Mouse (Mus musculus) thymus, postnatal 25 days (tissue): ENCODE data around the gene Slc9a3r2.

Experiments
- DNase-seq: peaks from one replicate; pipeline ENCODE4 v3.0.0; 2022

Gene Slc9a3r2

DNA sequence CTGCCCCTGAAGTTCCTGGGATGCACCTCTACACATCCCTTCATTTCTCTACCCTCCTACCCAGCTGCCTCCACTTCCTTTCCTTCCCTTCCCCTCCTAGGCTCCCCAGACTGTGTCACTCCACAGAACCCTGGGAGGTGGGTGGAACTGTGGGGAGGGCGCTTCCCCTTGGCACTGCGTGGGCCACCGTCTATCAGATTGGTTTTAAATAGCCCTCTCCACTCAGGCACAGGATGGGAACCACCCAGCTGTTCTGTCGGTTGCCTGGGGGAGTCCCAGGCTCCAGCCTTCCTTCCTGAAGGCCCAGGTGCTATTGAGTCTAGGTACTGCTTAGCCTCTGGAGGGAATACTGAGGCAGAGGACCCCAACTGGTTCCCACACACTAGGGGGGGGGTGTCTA is 15.1 kb downstream of the Slc9a3r2 start:
- DNase-seq, result no peak

DNA sequence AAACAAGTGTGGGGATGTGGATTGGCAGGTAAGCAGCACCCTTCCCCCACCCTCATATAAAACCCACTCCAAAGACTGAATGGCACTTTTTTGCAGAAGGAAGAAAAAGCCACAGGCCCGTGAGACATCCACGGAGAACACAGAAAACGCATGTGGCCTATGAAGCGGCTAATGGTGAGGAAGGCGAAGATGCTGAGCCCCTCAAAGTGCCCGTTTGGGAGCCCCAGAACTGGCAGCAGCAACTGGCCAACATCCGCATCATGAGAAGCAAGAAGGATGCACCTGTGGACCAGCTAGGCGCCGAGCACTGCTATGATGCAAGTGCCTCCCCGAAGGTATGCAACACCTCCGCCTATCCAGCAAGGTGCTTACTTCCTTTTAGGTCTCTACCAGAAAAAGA is 16.3 kb downstream of the Slc9a3r2 start:
- DNase-seq, result no peak

DNA sequence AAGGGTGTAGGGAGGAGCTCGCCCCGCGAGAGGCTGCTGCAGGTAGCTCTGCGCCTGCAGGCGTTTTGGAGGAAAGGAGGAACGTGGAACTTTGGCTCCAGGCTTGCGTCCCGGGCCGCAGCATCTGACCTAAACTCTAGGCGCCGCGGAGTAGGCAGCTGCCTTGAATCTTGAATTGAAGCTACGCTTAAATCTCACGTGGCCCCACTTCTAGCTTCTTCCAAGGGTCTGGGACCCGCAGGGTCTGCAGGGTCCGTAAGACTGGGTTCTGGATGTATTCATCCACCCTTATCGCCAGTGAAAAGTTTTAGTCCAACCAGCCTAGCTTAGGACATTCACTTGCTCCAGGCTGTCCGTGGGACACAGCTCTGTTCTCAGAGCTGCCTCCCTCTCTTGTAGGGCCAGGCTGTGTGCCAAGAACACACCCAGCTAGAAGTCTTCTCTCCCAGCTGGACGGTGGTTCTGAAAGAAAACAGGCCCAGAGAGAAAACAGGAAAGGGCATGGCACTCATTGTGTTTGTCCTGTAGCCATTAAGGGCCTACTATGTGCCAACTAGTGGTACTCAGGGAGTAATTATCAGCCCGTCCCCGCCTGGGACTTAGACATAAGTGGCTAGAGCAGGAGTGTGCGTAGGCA is 17.2 kb downstream of the Slc9a3r2 start:
- no peak for DNase-seq

DNA sequence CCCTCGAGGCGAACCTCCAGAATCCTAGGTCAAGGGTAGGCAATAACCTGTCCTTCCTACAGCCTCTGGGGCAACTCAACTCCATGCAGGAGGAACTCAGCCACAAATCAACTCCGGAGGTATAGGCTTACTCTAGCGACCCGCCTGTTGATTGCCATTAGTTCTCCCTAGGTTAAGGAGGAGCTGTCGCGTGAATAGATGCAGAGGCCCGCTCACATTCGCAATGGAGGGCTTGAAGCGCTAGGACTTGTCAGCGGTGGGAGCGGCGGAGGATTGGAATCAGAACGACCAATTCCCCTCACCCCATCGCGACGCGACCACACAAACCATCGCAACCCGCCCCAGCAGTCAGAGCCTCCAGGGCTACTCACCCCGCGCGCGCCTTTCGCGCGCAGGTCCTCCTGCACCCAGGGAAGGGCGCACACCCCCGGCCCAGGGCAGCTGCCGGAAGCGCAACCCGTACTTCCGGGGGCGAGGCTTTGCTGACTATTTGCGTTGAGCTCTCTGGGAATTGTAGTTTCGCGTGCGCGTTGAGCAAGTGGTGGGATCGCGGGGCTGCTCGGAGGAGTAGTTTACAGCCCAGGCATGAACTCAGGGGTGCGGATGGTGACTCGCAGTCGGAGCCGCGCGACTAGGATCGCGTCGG is 17.8 kb downstream of the Slc9a3r2 start, which contains the start of the genes Tsc2 and Nthl1:
Tsc2 (minus strand) TSS at position 464 of the 646 bp plus-strand sequence.
Nthl1 (plus strand) TSS at position 514 of the 646 bp plus-strand sequence.
- peak; percentile 89 for DNase-seq

DNA sequence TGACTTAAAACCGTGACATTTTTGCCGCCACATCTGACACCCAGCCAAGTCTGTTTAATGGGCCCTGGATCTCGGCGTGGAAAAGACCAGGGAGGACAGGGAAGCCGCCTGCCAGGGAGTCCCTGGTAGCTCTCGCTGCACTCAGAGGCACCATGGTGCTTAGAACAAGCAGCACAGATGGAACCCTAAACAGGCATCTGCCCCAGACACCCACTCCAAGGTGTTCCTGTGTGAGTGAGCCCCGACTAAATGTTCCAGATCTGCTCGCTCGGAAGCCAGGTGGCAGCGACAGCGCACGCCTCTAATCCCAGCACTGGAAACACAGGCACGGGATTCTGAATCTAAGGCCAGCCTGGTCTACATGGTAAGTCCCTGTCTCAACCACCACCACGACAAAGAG is 20.1 kb downstream of the Slc9a3r2 start:
- DNase-seq, result no peak

DNA sequence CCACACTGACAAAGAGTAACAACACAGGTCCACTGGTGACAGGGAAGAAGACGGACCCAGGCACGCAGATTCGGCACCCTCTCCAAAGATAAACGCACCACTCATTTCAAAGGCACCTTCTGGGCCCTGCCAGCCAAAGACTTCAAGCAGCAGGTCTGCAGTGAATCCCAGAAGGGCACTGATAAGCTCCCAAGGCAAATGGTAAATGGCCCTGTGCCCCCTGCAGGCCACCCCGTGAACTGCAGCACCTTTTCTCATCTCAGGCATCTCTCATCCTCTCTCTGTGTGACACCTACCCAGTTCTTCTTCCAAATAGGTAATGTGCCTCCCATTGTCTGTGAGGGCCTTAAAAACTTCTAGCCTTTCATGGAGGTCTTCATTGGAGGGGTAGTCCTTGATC is 21.5 kb downstream of the Slc9a3r2 start:
- DNase-seq, result peak; percentile 77

DNA sequence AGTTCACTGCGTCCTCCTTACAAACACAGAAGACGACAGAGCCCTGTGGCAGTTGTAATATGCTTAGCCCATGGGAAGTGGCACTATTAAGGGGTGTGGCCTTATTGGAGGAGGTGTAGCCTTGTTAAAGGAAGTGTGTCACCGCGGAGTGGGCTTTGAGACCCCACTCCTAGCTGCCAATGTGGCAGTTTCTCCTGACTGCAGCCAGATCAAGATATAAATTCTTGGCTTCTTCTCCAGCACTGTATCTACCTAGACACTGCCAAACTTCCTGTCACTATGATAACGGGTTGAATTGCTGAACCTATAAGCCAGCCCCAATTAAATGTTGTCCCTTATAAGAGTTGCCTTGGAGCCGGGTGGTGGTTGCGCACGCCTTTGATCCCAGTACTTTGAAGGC is 24.7 kb downstream of the Slc9a3r2 start:
- DNase-seq, result no peak

DNA sequence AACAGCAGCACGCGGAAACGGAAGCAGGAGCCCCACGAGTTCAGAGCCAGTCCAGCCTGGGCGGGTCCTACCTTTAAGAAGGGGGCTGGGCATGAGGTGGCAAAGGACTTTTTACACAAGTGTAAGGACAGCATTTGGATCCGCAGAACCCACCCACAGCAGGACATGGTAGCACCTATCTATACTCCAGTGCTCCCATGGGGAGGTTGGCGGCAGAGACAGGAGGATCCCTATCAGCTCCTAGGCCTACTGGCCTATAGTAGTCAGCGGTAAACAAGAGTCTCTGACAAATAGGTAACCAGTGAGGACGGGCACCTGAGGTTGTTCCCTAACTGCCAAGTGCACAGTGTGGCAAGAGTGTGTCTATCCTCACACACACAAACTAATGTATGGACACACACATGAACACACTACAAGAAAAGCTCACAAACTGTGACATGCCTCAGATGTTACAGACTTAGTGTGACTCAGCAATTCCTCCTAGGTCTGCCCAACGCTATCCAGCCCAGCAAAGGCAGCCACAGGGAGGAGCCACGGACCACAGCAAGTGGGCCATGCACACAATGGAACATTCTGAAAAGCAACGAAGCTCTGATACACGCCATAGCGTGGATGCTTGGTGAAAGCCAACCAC is 32.4 kb downstream of the Slc9a3r2 start:
- no peak for DNase-seq

DNA sequence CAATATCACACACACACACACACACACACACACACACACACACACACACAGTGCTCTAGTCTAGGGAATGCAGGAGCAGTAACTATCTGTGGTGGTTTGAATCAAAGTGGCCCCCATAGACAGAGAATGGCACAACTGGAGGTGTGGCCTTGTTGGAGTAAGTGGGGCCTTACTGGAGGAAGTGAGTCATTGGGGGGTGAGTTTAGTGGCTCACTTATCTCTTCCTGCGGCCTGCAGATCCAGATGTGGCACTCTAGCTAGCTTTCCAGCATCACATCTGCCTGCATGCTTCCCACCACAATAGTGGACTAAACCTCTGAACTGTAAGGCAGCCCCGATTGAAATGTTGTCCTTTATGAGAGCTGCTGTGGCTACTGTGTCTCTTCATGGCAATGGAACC is 39.4 kb downstream of the Slc9a3r2 start:
- DNase-seq, result no peak

DNA sequence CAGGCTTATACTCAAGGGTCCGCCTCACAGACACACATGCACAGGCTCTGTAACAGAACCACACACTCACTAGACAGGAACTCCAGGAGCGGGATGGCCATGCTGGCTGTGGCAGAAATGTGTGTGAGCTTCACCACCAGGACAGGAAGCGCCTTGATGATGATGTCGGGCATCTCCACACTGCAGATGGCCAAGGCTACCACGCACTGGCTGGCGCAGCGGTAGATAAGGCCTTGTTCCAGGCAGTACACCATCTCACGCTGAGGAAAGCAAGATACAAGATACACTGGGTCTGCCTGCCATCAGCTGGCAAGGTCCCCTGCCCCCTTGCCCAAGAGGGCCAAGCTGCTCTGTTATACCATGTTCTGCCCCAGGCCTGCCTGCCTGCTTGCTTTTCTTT is 41.3 kb downstream of the Slc9a3r2 start:
- DNase-seq, result no peak

DNA sequence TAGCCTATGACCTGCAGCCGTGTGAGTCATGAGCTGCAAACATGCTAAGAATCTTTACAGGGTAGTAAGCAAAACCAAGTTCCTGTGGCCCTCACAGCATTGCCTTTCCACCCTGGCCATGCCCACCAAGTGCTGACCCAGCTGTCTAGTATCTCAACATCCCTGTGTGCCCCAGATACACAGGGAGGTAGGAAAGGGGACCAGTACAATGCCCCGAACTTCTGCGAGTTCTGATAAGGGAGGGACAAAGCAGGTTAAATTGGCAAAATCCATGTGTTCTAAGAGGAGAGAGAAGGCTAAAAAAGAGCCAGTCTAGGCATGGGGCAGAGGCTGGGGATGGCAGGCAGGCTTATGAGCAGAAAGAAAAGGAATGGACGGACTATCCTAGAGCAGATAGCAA is 41.8 kb downstream of the Slc9a3r2 start:
- DNase-seq, result no peak

DNA sequence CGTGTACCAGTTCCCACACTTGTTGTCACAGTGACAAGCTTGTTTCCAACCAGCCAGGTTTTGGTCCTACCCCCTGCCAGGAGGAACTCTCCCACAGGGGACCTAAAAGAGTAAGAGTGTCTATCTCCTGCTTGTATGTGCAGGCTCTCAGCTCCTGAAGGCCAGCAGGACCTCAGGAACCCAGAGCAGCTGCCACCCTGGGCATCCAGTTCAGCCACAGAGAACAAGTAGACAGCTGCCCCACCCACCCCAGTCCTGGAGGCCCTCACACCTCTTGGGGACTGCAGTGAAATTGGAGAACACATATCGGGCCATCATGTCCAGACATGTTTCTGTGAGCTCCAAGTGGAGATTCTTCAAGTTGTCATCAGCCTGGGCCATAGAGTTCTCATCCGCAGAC is 45.6 kb downstream of the Slc9a3r2 start:
- no peak for DNase-seq

DNA sequence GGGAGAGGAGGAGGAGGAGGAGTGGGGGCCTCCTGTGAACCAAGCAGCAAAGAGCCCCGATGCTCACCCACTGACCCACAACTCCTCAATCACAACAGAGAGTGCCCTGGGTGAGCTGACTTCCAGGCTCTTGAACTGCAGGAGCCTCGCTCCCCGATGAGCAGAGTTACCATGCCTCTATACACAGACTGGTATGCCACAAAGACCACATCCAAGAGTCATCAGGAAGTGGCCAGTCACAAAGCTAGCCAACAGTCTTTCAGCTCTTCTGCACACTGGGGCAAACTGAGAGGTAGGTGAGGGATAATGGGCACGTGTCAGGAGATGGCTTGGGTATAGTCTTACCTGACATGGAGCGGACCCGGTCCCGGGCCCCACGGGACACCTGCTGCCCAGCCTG is 46.2 kb downstream of the Slc9a3r2 start:
- no peak for DNase-seq

DNA sequence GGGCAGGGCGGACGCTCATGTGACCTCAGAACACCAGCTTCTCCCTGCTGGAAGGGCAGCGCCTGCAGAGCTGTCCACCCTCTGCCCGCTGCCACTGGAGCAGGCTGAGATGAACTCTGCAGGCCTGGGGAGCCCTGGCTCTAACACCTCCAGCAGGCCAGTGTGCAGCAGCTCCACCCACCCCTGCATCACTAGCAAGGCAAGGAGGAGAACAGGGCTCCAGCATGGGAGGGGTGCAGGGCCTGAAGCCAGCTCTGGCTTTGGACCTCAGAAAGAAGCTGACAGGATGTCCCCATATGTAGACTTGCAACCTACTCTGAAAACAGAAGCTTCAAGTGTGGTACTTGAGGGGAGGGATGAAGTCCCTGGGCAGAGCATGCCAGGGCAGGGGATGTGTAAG is 49.6 kb downstream of the Slc9a3r2 start:
- no peak for DNase-seq

DNA sequence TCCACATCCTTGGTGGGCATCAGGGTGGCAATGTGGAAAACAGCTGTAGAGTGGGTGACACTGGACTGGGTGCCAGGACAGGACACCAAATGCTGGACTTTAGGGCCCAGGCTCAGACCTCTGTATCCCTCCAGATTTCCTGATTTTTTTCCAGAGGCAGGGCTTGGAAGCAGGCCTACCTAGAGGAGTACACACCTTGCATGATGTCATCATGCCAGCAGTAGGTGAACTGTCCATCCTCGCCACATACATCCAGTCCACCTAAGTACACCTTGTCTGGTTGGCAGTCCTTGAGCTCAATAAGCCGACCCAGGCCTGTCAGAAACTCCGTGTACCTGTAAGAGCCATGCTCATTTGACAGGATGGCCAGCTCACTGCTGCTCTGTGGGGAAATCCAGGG is 52.1 kb downstream of the Slc9a3r2 start:
- DNase-seq, result no peak

DNA sequence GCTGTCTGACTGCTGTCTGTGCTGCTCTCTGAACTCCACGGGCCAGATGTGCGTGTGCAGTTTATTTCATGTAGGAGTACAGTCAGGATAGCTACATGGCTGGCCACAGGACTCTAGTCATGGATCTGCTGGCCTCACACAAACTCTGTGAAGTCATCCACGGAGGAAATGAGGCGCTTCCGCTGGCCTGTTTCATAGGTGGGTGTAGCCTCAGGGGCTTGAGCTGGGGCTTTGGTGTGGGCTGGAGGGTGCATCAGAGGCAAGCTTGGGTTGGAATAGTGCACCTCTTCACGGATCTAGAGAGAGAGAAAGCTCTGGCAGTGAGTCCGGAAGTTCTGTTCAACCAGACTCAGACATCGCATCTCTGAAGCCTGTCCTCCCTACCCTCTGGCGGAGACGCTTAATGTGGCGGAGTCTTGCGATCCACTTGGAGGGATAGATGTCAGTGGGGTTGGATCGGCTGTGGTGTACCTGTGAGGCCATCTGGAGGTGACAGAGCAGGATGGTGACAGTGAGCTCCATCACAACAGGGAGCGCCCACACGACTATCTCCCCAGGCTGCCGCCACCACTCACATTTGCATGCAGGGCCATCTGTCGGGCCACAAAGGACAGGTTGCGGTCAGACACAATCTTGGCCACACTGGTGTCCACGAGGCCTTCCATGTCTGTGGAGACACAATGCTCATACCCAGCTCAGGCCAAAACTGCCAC is 53.5 kb downstream of the Slc9a3r2 start:
- no peak for DNase-seq

DNA sequence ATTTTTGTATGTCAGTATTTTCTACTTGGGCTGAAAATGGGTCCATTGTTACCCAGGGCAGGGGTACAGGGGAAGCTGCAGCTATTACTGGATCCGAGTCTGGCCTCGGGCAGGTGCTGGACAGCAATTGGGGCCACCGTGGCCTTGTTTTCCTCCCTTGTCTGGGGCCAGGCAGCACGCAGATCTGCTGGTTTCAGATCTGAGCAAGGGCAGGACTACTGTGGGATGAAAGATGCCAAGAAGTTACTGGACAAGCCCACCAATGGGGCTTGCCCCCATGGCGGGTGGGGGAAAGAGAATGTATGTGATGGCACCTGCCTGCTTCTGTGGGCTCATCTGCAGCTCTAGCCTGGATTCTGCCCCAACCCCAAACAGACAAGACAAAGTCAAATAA is 54.1 kb downstream of the Slc9a3r2 start:
- DNase-seq, result no peak

DNA sequence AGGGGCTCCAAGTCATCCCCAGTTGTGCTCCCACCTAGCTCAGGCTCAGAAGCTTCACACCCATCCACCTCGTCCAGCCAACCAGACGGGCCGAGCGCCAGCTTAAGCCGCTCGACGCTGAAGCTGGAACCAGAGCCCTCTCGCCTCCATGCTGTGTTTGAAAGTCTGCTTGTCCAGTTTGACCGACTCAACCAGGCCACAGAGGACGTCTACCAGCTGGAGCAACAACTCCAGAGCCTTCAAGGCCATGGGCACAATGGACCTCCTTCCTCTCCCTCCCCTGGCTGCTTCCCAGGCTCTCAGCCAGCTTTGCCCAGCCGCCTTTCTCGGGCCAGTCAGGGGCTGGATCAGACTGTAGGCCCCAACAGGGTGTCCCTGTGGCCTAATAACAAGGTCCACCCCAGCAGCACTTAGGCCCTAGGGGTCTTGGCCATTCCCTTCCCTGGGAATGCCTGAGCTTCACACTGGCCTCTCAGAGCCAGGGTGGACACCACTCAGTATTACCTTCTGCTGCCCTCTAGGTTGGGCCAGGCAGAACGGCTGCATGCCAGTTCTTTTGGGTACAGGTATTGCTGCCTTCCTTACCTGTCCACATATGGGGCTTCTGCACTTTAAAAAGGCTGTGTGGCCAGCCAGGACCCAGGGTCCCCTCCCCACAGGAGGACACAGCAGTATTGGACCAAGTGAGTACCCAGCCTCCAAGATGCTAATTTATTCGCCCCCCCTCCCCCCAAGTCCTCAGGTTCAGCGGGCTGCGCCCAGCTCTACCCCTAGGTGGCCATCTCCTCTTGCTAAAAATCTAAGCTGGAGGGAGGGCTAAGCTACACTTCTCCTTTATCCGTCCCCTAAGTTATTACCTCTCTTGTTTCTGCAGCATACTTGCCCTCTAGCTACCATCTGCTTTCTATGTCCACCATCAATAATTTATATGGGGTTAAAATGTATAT is 54.7 kb downstream of the Slc9a3r2 start:
- no peak for DNase-seq

DNA sequence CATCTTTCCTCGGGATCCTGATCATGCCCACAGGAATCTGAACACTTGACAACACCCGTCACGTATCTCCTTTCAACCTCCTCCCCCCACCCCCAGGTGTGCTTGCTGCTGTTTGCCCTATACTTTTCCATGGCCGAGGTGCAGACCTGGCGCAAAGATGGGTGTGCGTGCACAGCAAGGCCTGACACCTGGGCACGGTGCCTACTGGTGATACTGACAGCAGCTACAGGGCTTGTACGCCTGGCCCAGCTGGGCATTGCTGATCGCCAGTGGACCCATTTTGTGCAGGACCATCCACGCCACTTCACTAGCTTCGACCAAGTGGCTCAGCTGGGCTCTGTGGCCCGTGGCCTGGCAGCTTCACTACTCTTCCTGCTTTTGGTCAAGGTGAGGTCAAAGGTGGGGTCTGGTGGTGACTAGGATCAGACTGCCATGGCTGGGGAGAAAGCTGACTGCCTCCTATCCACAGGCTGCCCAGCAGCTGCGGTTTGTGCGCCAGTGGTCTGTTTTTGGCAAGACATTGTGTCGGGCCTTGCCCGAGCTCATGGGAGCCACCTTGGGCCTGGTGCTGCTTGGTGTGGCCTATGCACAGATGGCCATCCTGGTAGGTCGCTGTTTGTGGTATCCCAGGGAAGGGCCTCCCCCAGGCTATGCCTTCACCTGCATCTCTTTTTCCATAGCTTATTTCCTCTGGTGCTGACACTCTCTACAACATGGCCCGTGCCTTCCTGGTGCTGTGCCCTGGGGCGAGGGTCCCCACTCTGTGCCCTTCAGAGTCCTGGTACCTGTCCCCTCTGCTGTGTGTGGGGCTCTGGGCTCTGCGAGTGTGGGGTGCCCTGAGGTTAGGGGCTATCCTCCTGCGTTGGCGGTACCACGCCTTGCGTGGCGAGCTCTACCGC is 55.9 kb downstream of the Slc9a3r2 start:
- DNase-seq, result no peak

DNA sequence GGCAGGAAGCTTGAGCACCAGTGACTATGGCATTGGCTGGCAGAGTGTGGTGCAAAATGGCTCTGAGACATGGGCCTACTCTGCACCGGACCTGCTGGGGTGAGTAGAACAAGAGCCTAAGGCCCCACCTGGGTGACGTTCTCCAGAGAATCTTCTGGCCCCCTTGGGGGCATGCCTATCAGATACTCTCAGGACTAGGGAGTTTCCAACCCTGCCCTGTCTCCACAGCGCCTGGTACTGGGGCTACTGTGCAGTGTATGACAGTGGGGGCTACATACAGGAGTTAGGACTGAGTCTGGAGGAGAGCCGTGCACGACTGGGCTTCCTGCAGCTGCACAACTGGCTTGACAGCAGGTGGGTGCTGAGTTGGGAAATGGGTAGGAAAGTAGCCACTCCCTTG is 56.9 kb downstream of the Slc9a3r2 start:
- DNase-seq, result no peak

DNA sequence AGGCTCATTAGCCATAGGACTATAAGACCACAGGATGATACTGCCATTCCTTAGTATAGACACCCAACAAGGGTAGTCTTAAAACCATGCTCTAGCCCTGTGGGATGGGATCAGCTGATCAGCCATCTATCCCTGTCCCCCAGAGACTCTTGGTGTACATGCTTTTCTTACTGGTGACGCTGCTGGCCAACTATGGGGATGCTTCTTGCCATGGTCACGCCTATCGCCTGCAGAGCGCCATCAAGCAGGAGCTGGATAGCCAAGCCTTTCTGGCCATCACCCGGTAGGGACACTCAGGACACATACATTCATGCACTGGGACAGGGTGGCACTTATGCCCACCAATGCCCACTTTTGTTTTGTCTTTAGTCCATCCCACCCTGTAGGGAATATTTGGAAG is 58.4 kb downstream of the Slc9a3r2 start:
- no peak for DNase-seq

DNA sequence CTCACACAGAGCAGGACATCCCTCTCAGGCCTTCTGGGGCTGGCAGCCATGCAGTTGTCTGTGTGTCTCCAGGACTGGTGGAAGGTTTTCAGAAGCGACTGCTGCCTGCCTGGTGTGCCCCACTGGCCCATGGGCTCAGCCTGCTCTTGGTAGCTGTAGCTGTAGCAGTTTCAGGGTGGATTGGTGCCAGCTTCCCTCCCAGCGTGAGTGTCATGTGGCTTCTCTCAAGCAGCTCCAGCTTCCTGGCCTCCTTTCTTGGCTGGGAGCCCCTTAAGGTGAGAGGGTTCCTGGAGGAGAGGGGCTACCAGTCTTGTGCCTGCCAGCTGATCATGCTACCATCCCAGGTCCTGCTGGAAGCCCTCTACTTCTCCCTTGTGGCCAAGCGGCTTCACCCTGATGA is 59.2 kb downstream of the Slc9a3r2 start:
- DNase-seq, result no peak
